8 mouse cellular contexts compared by ENCODE assay signal in genomic region chr2:94436952-94437351, GRCm38 (mm10). TPM values are rescaled to one million over a fixed set of nuclear protein-coding genes. Genes with fewer than 3 reads are reported as not detected.
A peak's percentile ranks its signal among the peaks of the same experiment; 100 is the strongest.
DNase-seq lines count a peak whose midpoint lies in the region; ATAC-seq and TF ChIP-seq lines count a peak whose summit lies in the region.

No protein-coding gene starts in this region.

- no peaks in the 10 kb centered on the region for H3K27me3 ChIP-seq in forebrain, embryonic 10.5 days (ENCODE audit: poor library complexity, severe bottlenecking)
- H3K27me3 ChIP-seq in intestine, postnatal 0 days (replicated peaks; ENCODE audit: control insufficient read depth, insufficient read depth, low read length): no peaks in the 10 kb centered on the region

- H3K27ac ChIP-seq in forebrain, embryonic 10.5 days: peak overlapping the region; percentile 93
- peak overlapping the region; percentile 87 for H3K27ac ChIP-seq in intestine, postnatal 0 days (ENCODE audit: low read depth, low read length)

- TF ChIP-seq CTCF in intestine, postnatal 0 days (IDR thresholded peaks at IDR 0.05; ENCODE audit: low read depth): no peak

- whole genome bisulfite sequencing in forebrain, embryonic 10.5 days: 4% methylated on average over 10 of the region's 10 CpGs
- under 1% methylated on average over 10 of the region's 10 CpGs for WGBS in intestine, postnatal 0 days

- H3K4me2 ChIP-seq in intestine, postnatal 0 days (replicated peaks; ENCODE audit: low read depth): peak overlapping the region; percentile 80

- H3K4me3 ChIP-seq in forebrain, embryonic 10.5 days: peak overlapping the region; percentile 93
- H3K4me3 ChIP-seq in intestine, postnatal 0 days (ENCODE audit: low read depth, low read length): peak overlapping the region; percentile 98

- DNase-seq in CD4-positive helper T cell, adult 2 months (ENCODE audit: low read depth, low spot score): peak; percentile 21
- peak; percentile 75 for DNase-seq in MEL-GATA-1-ER (ENCODE audit: extremely low read depth, low read depth)
- no peak for DNase-seq in forebrain, embryonic 10.5 days (ENCODE audit: extremely low spot score, low spot score)
- DNase-seq in ovary, postnatal 36 days (ENCODE audit: low spot score): no peak
- no peak for DNase-seq in thymus, postnatal 25 days
- no peak for DNase-seq in spleen, postnatal 36 days (ENCODE audit: low spot score in 2 of 2)

- ATAC-seq in intestine, postnatal 0 days: no peak
- peak; percentile 65 for ATAC-seq in megakaryocyte, adult 5-6 weeks (ENCODE audit: poor library complexity, severe bottlenecking)

- no peaks in the 10 kb centered on the region for H3K9me3 ChIP-seq in forebrain, embryonic 10.5 days
- H3K9me3 ChIP-seq in intestine, postnatal 0 days (ENCODE audit: control insufficient read depth): no peaks in the 10 kb centered on the region

- H3K9ac ChIP-seq in intestine, postnatal 0 days (ENCODE audit: low read depth, low read length): peak overlapping the region; percentile 96

- H3K4me1 ChIP-seq in forebrain, embryonic 10.5 days: peaks cover 29% of the 10 kb centered on the region
- H3K4me1 ChIP-seq in intestine, postnatal 0 days (replicated peaks; ENCODE audit: control insufficient read depth, insufficient read depth, low read length): peaks cover 8% of the 10 kb centered on the region

- H3K36me3 ChIP-seq in forebrain, embryonic 10.5 days (replicated peaks): peaks cover 5% of the 10 kb centered on the region; the same call in 1 of the 2 replicates
- H3K36me3 ChIP-seq in intestine, postnatal 0 days (ENCODE audit: control insufficient read depth, insufficient read depth): no peaks in the 10 kb centered on the region

RNA-seq across cellular contexts. Expression of gene Api5, which starts 1.0 kb away (rescaled TPM):
- polyA plus RNA-seq in forebrain, embryonic 10.5 days (2016; fragmentation: Nextera tagmentation; extraction: Ambion mirVana): 239 and 258 TPM in 2 replicates
- 47.6 and 48.8 TPM in 2 replicates for polyA plus RNA-seq in intestine, postnatal 0 days (2015; fragmentation: Nextera tagmentation; extraction: Ambion mirVana)
- total RNA-seq in megakaryocyte, adult 5-6 weeks (2015): 136 and 156 TPM in 2 replicates
- total RNA-seq in megakaryocyte, adult 5-6 weeks (2017): 149 and 157 TPM in 2 replicates

RNA-seq across cellular contexts. Expression of gene Ttc17, which starts 30.5 kb away (rescaled TPM):
- polyA plus RNA-seq in forebrain, embryonic 10.5 days (2016; fragmentation: Nextera tagmentation; extraction: Ambion mirVana): 13.6 and 13.8 TPM in 2 replicates
- 9.1 and 9.7 TPM in 2 replicates for polyA plus RNA-seq in intestine, postnatal 0 days (2015; fragmentation: Nextera tagmentation; extraction: Ambion mirVana)
- total RNA-seq in megakaryocyte, adult 5-6 weeks (2015): 28.0 and 38.5 TPM in 2 replicates
- total RNA-seq in megakaryocyte, adult 5-6 weeks (2017): 26.6 and 40.2 TPM in 2 replicates

Comparison
In these comparisons a context has a peak if more than half of its experiments do, and no peak if none do; other contexts are left out.
1. DNase-seq: peak in CD4-positive helper T cell, adult 2 months (single experiment) and MEL-GATA-1-ER (single experiment); none in forebrain, embryonic 10.5 days (single experiment), ovary, postnatal 36 days (single experiment), thymus, postnatal 25 days (single experiment) and spleen, postnatal 36 days (0 of 2).